Mouse (Mus musculus): ENCODE measurements around the gene Gemin4. TPM values are rescaled to one million over a fixed set of nuclear protein-coding genes. Genes with fewer than 3 reads are reported as not detected.
"Not testable (repeated sequence)": the region's sequence is repeated elsewhere in the genome, so short reads cannot be mapped to it uniquely, and the experiment has no call there.

The Gemin4 gene
- total RNA-seq, 2 experiments from 2014 or later = 4.6 TPM; not detected in 1

- peak; percentile 59 for DNase-seq
These were observed 629 bp downstream of the Gemin4 start for GRCm38 (mm10) chr11:76216681-76217389.

- no peak for DNase-seq
These were observed 1.4 kb downstream of the Gemin4 start for GRCm38 (mm10) chr11:76216049-76216540.

- no peak for DNase-seq
These were observed 2.5 kb downstream of the Gemin4 start for GRCm38 (mm10) chr11:76215011-76215410.

- no peak for DNase-seq
These were observed 3.6 kb downstream of the Gemin4 start for GRCm38 (mm10) chr11:76213841-76214240.

- DNase-seq = not testable (repeated sequence)
These were observed 5.9 kb downstream of the Gemin4 start for GRCm38 (mm10) chr11:76211595-76211994.

- DNase-seq = no peak
These were observed 7.1 kb downstream of the Gemin4 start for GRCm38 (mm10) chr11:76210228-76210985.

GRCm38 (mm10) chr11:76206793-76207192, 10.7 kb downstream of the Gemin4 start:
- no peak for DNase-seq

GRCm38 (mm10) chr11:76201761-76202674, 15.4 kb downstream of the Gemin4 start:
- DNase-seq = peak; percentile 93

- DNase-seq = no peak
These were observed 20.4 kb downstream of the Gemin4 start for GRCm38 (mm10) chr11:76196977-76197469.

GRCm38 (mm10) chr11:76196275-76196976, 21.0 kb downstream of the Gemin4 start:
- no peak for DNase-seq

- DNase-seq = no peak
These were observed 30.6 kb downstream of the Gemin4 start for GRCm38 (mm10) chr11:76186908-76187307.

- no peak for DNase-seq
These were observed 33.7 kb downstream of the Gemin4 start for GRCm38 (mm10) chr11:76183745-76184144.

GRCm38 (mm10) chr11:76180146-76180540, 37.3 kb downstream of the Gemin4 start:
- DNase-seq = no peak

- peak; percentile 95 for DNase-seq
These were observed 37.8 kb downstream of the Gemin4 start, which contains the start of the genes Vps53 and Fam57a for GRCm38 (mm10) chr11:76179495-76180145. Gene Vps53 (minus strand): TSS chr11:76179647. Gene Fam57a (plus strand): TSS chr11:76179671.

- DNase-seq = peak; percentile 54
These were observed 38.6 kb downstream of the Gemin4 start for GRCm38 (mm10) chr11:76178726-76179494.

- no peak for DNase-seq
These were observed 47.3 kb downstream of the Gemin4 start for GRCm38 (mm10) chr11:76170207-76170606.

GRCm38 (mm10) chr11:76168976-76169375, 48.5 kb downstream of the Gemin4 start:
- DNase-seq = peak; percentile 23

- peak; percentile 87 for DNase-seq
These were observed 50.2 kb downstream of the Gemin4 start for GRCm38 (mm10) chr11:76167079-76167765.

GRCm38 (mm10) chr11:76166657-76167056, 50.8 kb downstream of the Gemin4 start:
- DNase-seq = peak; percentile 50

Data from adrenal gland, postnatal 10 days (tissue).